Mouse (Mus musculus) hematopoietic stem cell, adult 5-6 weeks (primary cell): ENCODE measurements at regions not wholly inside any gene's neighbourhood (a gene's known extent, or its start where the extent isn't known, plus 50 kb on each side); places are given as distances from the start of the nearest gene placed in this dataset.

Experiments
- ATAC-seq, 2 experiments: fragments of 125-278 bp in 1 of 2; replicated peaks in 1 of 2; 2 replicates each; pipeline ENCODE4 v1.8.0; 2016 to 2017; ENCODE audit warnings: inconsistent platforms in 2 of 2, mild to moderate bottlenecking in 2 of 2, moderate number of reproducible peaks in 2 of 2, low read depth in 1 of 2, moderate TSS enrichment in 1 of 2; ENCODE audit not compliant: low FRiP score in 2 of 2, poor library complexity in 2 of 2, severe bottlenecking in 2 of 2, insufficient read depth in 1 of 2, low TSS enrichment in 1 of 2

DNA sequence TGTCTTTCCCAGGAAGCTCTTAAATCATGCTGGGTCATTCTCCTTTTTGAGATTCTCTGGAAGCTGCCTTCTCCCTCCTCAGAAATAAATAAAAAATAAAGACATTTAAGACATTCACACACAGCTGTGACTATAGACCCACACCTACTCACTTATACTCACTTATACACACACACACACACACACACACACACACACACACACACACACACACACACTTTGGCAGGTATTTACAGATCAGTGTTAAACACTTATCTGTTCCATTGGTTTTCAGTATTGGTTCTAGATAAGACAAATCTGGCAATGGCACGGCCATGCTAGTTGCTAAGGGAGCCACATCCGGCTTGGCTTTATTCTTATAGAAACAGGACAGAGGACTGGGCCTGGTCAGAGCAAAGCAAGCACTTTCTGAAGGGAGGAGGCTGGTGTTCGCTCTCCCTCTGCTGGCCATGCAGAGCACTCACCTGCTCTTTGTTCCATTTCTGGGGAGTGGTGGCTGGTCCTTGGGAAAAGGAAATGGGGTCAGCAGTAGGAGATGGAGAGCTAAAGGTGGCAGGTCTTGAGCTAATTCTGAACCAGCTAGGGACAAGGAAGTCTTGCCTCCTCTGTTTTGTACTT, 123.8 kb upstream of the C1qtnf7 start:
- peak; percentile 67 to 74 for ATAC-seq

DNA sequence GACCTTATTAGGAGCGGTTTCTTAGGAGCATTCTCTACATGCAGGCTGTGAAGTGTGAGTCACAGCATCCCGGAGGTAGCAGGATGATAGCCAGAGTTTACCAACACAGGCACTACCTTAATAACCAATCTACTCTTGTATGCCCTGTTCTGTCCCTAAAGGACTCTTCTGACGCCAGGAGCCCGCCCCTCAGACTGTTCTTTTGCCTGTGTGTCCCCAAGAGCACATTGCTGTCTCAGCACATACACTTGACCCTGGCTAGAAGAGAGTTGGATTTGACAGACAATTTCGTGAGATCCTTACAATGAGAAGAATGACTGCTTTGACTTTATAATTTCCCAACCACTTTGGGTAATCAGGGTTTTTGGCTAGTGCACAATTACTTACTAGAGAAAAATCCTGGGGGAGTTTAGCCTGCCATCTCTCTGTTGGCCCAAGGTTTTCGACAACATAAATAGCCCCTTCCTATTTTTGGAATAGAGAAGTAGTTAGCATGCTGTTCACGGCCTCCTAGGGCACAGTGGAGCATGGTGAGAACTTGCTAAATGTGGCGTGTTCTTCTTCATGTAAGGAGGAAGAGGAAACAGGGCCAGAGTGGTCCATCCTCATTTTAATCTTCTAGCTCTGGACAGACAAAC, 122.3 kb upstream of the C1qtnf7 start:
- ATAC-seq: no peak

DNA sequence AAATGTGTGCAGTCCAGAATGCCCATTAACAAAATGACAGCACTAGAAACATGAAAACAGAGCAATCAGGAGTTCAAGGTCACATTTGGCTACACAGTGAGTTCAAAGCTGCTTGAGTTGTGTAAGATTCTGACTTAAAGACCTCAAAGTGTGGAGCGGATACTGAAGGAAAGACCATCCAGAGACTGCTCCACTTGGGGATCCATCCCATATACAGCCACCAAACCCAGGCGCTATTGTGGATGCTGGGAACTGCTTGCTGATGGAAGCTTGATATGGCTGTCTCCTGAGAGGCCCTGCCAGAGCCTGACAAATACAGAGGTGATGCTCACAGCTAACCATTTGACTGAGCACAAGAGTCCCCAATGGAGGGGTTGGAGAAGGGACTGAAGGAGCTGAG, 98.1 kb upstream of the C1qtnf7 start:
- ATAC-seq: no peak

DNA sequence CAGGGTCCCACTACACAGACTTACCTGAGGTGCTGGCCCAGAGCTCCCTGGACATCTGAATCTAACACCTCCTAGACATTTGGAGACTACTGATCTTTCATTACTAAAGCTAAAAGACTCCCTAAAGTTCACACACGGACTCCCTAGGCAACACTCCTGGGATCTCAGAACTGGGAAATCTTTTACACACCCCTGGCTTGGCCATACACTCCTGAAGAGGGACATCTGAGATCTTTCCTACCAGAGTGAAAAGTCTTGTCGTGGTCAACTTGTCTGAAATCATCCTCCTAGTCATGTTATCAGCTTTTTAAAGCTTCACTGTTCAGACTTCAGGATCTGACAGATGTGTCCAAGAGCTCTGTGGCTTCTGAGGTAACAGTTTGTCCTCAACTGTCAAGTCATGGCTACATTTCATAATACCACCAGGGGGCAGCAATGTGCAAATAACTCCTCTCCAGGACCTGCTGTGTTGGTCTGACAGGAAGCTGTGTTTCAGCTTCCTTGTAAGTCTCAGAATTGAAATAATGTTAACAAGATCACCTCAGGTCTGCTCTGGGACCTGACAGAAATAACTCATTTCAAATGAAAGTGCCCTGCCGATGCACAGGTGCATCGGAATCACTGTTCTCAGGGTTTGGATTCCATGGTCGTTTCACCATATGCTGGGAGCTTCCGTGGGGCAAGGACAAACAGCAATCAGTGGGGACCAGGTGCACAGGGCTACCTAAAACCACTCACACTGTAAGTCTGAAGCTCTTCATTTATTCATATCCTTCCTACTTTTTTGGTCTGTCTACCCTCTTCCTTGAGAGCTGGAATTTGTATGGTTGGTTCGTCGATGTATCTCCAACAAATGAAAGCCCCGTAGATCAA, 92.3 kb upstream of the C1qtnf7 start:
- peak; percentile 98 to 99 for ATAC-seq

DNA sequence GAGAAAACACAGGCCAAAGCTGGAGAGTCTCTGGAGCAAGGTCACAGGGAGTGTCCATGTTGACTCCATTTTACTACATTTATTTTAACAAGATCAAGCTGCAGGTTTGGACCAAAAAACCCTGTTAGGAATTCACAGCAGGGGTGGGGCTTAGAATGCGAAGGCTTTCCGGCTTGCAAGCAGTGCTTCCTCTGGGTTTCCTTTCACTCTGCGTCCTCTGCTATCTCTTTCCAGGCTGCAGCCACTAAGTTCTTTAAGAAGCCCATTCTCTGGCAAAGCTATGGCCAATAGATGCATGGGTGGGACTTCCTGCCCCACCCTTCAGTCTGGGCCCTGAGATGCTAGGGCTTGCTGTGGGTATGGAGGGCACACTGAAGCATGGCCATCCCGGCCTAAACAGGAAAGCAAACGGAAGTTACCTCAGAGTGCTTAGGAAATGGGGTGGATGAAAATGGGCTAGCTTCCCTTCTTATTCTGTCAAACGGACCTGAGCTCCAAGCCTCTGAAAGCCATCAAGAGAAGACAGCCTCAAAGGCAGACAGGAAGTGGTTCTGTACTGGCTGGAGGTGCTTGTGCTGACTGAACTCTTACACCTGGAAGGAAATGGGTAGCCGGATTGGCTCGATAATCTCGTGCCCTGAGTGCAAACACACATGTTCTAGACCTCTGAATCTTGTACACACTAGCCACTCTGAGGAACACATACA, 90.6 kb upstream of the C1qtnf7 start:
- peak; percentile 33 to 41; a peak in 2 of 4 replicates for ATAC-seq

DNA sequence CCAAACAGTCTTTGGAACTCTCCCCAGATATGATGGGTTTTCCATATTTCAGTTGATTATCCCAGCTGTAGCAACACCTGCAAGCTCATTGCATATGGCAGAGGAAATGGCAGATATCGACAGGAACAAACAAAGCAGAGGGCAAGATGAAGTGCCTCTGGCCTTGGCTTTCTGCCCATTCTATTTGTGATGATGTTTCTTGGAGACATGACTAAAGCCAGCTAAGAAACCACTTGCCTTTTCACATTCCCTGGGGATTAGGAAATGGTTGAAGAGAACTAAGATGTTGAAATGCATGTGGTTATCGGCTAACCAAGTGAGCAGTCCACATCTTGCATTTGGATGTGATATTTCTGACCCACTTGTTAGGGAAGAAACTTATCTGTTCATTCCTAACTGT, 82.0 kb upstream of the C1qtnf7 start:
- no peak for ATAC-seq

DNA sequence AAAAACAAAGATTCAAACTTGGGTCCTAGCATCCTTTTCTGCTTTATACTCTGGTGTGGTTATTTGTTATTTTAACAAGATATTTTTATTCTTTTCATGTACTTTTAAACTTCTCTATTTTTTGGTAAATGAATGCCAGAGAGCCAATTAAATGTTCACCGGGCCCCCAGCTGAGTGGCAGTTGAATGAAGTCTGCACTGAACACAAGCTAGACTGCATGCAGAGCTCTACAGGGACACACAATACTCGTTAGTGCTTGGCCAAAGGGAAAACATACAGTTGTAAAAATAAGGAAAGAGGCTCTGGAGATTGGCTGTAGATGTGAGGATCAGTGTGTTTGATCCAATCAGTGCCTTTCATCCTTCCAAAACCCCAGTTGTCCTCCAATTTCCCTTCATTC, 76.1 kb upstream of the C1qtnf7 start:
- no peak for ATAC-seq

DNA sequence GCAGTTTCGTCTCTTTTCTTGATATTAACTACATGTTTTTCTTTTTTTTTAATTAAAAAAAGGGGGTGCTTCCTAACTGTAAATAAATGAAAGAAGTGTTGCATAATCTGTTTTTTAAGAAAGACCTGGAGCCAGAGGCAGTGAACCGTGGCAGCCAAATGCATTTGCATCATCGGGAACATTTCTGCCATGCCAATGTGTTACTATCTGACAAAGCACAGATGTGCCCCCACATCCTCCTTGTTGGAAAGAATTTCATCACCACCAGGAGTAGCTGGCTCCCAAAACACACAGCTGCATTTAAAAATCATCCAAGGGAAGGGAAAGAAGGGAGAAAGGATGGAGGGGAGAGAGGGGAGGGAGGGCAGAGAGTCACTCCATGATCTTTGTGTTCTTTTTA, 74.0 kb upstream of the C1qtnf7 start:
- no peak for ATAC-seq

DNA sequence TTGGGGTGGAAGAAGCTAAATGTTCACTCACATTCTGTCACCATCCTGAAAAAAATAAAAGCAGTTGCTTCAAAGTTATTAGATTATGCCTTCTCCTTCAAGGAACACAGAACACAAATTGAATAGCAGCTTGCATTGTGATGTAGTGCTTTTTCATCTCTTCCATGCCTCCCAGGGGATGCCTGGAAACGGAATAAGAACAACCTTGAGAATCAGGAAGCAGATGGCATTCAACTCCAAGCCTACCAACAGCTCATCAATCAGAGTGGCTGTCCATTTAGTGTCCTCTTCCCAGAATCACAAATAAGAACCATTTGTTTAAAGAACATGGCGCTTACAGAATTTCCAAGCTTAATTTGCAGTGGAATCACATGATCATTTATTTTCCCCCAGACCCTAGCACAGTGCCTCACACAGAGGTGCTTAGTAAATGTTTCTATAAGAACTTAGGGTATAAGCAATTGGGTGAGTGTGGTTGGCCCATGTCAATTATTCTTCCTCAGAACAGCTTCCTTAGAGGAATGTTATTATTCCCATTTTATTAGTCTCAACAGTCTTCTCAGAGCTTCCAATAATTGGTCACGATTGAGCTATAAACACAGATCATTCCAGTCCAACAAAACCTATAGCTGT, 70.6 kb upstream of the C1qtnf7 start:
- no peak for ATAC-seq

DNA sequence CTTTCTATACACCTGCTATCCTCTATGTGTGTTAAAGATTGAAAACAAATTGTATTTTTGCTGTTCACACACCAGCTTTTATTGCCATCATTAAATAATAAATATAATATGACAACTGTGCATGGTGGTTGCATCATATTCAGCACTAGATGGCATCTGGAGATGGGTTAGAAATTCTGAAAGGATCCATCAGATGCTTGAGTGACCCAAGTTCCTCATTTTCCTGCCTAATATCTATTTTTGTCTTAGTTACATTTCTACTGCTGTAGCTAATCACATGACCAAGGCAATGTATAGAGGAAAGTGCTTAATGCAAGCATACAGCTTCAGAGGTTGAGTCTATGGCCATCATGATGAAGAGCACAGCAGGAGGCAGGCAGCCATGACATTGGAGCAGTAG, 69.7 kb upstream of the C1qtnf7 start:
- ATAC-seq: no peak

DNA sequence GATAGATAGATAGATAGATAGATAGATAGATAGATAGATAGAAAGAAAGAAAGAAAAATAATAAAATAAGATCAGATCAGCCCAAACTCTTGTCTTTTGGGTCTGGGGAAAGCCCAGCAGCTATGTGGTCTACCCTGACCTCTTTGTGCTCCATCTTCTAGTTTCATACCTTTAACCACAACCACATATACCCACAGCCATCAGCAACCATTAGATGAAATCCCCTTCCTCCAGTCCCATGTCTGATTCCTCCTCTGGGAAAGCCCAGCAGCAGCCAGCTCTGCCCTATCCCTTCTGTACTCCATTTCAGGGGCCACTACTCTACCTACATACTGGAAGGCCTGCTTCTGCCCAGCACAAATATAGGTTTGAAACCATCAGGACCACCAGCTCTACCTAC, 69.0 kb upstream of the C1qtnf7 start:
- ATAC-seq: no peak

DNA sequence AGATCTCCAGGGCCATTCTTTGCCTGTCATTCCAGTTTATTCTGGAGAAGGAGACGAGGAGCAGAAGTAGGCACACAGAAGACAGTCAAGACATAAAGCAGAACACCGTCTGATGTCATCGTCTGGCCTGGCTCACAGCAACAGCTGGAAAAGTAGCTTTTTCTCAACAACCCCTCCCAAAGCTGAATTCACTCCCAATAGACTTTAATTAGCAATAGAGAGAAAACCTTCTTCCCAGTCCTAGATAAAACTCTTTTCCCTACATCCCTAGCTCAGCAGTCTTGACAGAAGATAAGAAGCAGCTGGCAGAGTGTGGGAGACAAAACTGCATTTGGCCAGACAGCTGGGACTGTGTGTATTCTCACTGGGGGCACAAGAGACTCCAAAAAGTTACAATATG, 59.3 kb upstream of the C1qtnf7 start:
- no peak for ATAC-seq

DNA sequence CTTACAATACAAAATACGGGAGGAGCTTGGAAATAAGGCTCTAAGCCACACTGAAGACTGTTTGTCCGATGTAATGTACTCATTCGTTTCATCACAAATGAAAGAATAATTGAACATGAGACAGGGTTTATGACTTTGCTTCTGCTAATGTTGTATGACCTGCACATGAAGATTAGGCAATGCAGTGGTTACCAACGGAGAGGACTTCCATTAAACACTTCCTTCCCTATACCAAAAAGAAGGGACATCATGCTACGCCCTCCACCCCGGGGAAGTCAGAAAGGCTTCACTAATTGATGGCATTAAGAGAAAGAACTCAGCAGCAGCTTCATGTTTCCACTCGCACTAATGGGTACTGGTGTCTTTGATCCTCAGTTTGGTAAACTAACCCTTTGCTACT, 57.6 kb upstream of the C1qtnf7 start:
- ATAC-seq: peak in 1 of 2 experiments; percentile 58; a peak in 1 of 4 replicates

DNA sequence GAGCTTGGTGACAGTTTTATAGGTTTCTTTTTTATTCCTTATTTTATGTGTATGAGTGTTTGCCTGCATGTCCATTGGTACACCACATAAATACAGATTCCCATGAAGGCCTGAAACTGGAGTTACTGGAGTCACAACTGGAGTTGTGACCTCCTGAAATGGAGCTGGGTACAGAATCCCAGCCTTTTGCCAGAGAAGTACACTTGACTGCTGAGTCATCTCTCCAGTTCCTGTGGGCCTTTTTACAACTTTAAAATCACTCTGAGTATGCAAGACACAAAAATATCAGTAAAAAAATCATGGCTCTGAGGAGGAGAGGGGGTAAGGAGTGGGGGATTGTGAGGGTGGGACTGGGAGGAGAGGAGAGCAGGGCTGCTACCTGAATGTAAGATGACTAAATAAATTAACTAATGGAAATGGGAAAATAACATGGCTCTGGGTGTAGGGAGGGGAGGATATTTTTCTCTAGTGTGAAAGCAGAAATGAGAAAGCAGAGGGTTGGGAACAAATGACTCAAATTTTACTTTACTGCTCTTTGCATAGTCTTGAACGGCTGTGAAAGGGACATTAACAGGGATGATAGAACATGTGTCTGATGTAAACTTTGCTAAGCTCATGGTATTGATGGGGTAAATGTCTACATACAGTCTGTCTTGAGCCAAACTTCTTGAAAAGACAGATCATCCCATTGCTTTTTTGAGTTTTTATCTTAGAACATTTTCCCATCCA, 53.2 kb upstream of the C1qtnf7 start:
- no peak for ATAC-seq
